Mouse (Mus musculus): ENCODE measurements around the gene Adgrd1. TPM values are rescaled to one million over a fixed set of nuclear protein-coding genes. Genes with fewer than 3 reads are reported as not detected.

Gene Adgrd1
- 1 to 10 TPM; 2.9 to 3.9 TPM for total RNA-seq (2021)
- long read RNA-seq, experiment 1, partial matches to known transcripts: 1 of 7 reads
- long read RNA-seq, experiment 1, other reads (novel, unspliced or antisense): 6 of 7 reads
- long read RNA-seq, experiment 2, partial matches to known transcripts: 0 of 2 reads
- long read RNA-seq, experiment 2, other reads (novel, unspliced or antisense): 2 of 2 reads

GRCm38 (mm10) chr5:129096511-129096910 lies at the start of gene Adgrd1:
Gene Adgrd1, plus strand, starts transcription at chr5:129096750.
- intact Hi-C loops (cut with DNase I): no loop called here
- H3K27ac ChIP-seq: no peak within 1 kb of the TSS
- no peak within 1 kb of the TSS for H3K4me3 ChIP-seq
- TF ChIP-seq CTCF (IDR thresholded peaks at IDR 0.05): no peak
- DNase-seq (ENCODE audit: extremely low spot score in 1 of 2, low spot score in 2 of 2): no peak

GRCm38 (mm10) chr5:129049372-129049771 lies 47.2 kb upstream of the Adgrd1 start:
- intact Hi-C loops (cut with DNase I): no loop called here
- Histone ChIP-seq H3K27ac (no peak overlapping the region), H3K4me3 (no peak overlapping the region)
- peak; percentile 46 to 55 for DNase-seq (ENCODE audit: extremely low spot score in 1 of 2, low spot score in 2 of 2)
- TF ChIP-seq CTCF (IDR thresholded peaks at IDR 0.05): no peak

GRCm38 (mm10) chr5:129051910-129052309 lies 44.6 kb upstream of the Adgrd1 start:
- intact Hi-C loops (cut with DNase I): no loop called here
- Histone ChIP-seq H3K4me3 (no peak overlapping the region), H3K27ac (no peak overlapping the region)
- peak; percentile 18; the same call in 1 of the 2 replicates for TF ChIP-seq CTCF (IDR thresholded peaks at IDR 0.05)
- DNase-seq (ENCODE audit: extremely low spot score in 1 of 2, low spot score in 2 of 2): no peak

- no peak for DNase-seq (ENCODE audit: extremely low spot score in 1 of 2, low spot score in 2 of 2)
- intact Hi-C loops (cut with DNase I): no loop called here
- Histone ChIP-seq H3K27ac (no peak overlapping the region), H3K4me3 (no peak overlapping the region)
- TF ChIP-seq CTCF (IDR thresholded peaks at IDR 0.05): no peak
Observed at GRCm38 (mm10) chr5:129052636-129053355, 43.8 kb upstream of the Adgrd1 start.

- DNase-seq (ENCODE audit: extremely low spot score in 1 of 2, low spot score in 2 of 2): no peak
- intact Hi-C loops (cut with DNase I): no loop called here
- no peak for TF ChIP-seq CTCF (IDR thresholded peaks at IDR 0.05)
- H3K4me3 ChIP-seq: no peak overlapping the region
- no peak overlapping the region for H3K27ac ChIP-seq
Observed at GRCm38 (mm10) chr5:129054675-129055284, 41.8 kb upstream of the Adgrd1 start.

- Histone ChIP-seq H3K4me3 (no peak overlapping the region), H3K27ac (no peak overlapping the region)
- no peak for DNase-seq (ENCODE audit: extremely low spot score in 1 of 2, low spot score in 2 of 2)
- TF ChIP-seq CTCF (IDR thresholded peaks at IDR 0.05): no peak; the same call in 1 of the 2 replicates
- intact Hi-C loops (cut with DNase I): no loop called here
Observed at GRCm38 (mm10) chr5:129059116-129059515, 37.4 kb upstream of the Adgrd1 start.

GRCm38 (mm10) chr5:129061579-129061978 lies 35.0 kb upstream of the Adgrd1 start:
- H3K4me3 ChIP-seq: no peak overlapping the region
- peak; percentile 72 to 81 for DNase-seq (ENCODE audit: extremely low spot score in 1 of 2, low spot score in 2 of 2)
- TF ChIP-seq CTCF (IDR thresholded peaks at IDR 0.05): peak; percentile 74
- no peak overlapping the region for H3K27ac ChIP-seq
- intact Hi-C loops (cut with DNase I): loop anchor here (2.0 to 10.0 kb wide), 2 partner anchors 323 to 393 kb away; no protein-coding TSS in a partner anchor

- intact Hi-C loops (cut with DNase I): loop anchor here (1.0 to 10.0 kb wide), 3 partner anchors 116 to 523 kb away; no protein-coding TSS in a partner anchor
- peak; percentile 82 to 89 for DNase-seq (ENCODE audit: extremely low spot score in 1 of 2, low spot score in 2 of 2)
- peak overlapping the region; percentile 36 for H3K4me3 ChIP-seq
- TF ChIP-seq CTCF (IDR thresholded peaks at IDR 0.05): peak; percentile 73
- peak overlapping the region; percentile 38; the same call in 1 of the 2 replicates for H3K27ac ChIP-seq
Observed at GRCm38 (mm10) chr5:129063037-129063791, 33.3 kb upstream of the Adgrd1 start.

GRCm38 (mm10) chr5:129063792-129064087 lies 32.8 kb upstream of the Adgrd1 start:
- no peak for DNase-seq (ENCODE audit: extremely low spot score in 1 of 2, low spot score in 2 of 2)
- no peak for TF ChIP-seq CTCF (IDR thresholded peaks at IDR 0.05)
- H3K4me3 ChIP-seq: peak overlapping the region; percentile 36
- intact Hi-C loops (cut with DNase I): loop anchor here (1.0 to 10.0 kb wide), 3 partner anchors 115 to 523 kb away; no protein-coding TSS in a partner anchor
- H3K27ac ChIP-seq: peak overlapping the region; percentile 38; the same call in 1 of the 2 replicates

- intact Hi-C loops (cut with DNase I): loop anchor here (10.0 kb wide), 1 partner anchor 391 kb away; no protein-coding TSS in a partner anchor
- DNase-seq (ENCODE audit: extremely low spot score in 1 of 2, low spot score in 2 of 2): no peak
- no peak overlapping the region for H3K4me3 ChIP-seq
- no peak for TF ChIP-seq CTCF (IDR thresholded peaks at IDR 0.05)
- no peak overlapping the region for H3K27ac ChIP-seq
Observed at GRCm38 (mm10) chr5:129064186-129064585, 32.4 kb upstream of the Adgrd1 start.

GRCm38 (mm10) chr5:129065301-129065700 lies 31.2 kb upstream of the Adgrd1 start:
- no peak for TF ChIP-seq CTCF (IDR thresholded peaks at IDR 0.05)
- DNase-seq (ENCODE audit: extremely low spot score in 1 of 2, low spot score in 2 of 2): no peak
- intact Hi-C loops (cut with DNase I): loop anchor here (10.0 kb wide), 1 partner anchor 390 kb away; no protein-coding TSS in a partner anchor
- Histone ChIP-seq H3K4me3 (no peak overlapping the region), H3K27ac (peak overlapping the region; percentile 61; the same call in 1 of the 2 replicates)
